Mouse (Mus musculus) hindbrain, embryonic 16.5 days (tissue): ENCODE data around the gene Filip1l. TPM values are rescaled to one million over a fixed set of nuclear protein-coding genes. Genes with fewer than 3 reads are reported as not detected.

Source experiments
- ATAC-seq: fragments of 200-750 bp; cut with Nextera tagmentation; 2 replicates; pipeline ENCODE4 v1.8.0; 2017; ENCODE audit warnings: moderate TSS enrichment, moderate library complexity
- H3K27ac ChIP-seq: fragments of 300-500 bp; sonication (generic); 2 replicates; pipeline ENCODE4 v1.5.1; 2014; ENCODE audit warnings: low read depth, mild to moderate bottlenecking, control low read depth, low read length, moderate library complexity
- H3K27me3 ChIP-seq: fragments of 300-500 bp; sonication (generic); replicated peaks from 2 replicates; pipeline ENCODE4 v1.6.1; 2014; ENCODE audit warnings: low read length; ENCODE audit not compliant: control insufficient read depth, insufficient read depth
- H3K36me3 ChIP-seq: fragments of 300-500 bp; sonication (generic); 2 replicates; pipeline ENCODE4 v1.6.1; 2014; ENCODE audit warnings: mild to moderate bottlenecking, low read length, moderate library complexity, mixed read lengths; ENCODE audit not compliant: control insufficient read depth, insufficient read depth
- H3K4me1 ChIP-seq: fragments of 300-500 bp; sonication (generic); 2 replicates; pipeline ENCODE4 v1.6.1; 2014; ENCODE audit warnings: low read depth, low read length; ENCODE audit not compliant: control insufficient read depth, insufficient read depth
- H3K4me2 ChIP-seq: fragments of 300-500 bp; sonication (generic); 2 replicates; pipeline ENCODE4 v1.6.1; 2014; ENCODE audit warnings: mild to moderate bottlenecking, low read length, control low read depth, moderate library complexity
- H3K4me3 ChIP-seq: fragments of 300-500 bp; sonication (generic); 2 replicates; pipeline ENCODE4 v1.5.1; 2014; ENCODE audit warnings: mild to moderate bottlenecking, low read length, control low read depth, moderate library complexity
- H3K9ac ChIP-seq: fragments of 300-500 bp; sonication (generic); 2 replicates; pipeline ENCODE4 v1.6.1; 2014; ENCODE audit warnings: low read depth, mild to moderate bottlenecking, control low read depth, low read length, moderate library complexity
- H3K9me3 ChIP-seq: fragments of 300-500 bp; sonication (generic); 2 replicates; pipeline ENCODE4 v1.6.1; 2014; ENCODE audit warnings: mild to moderate bottlenecking, low read length, moderate library complexity; ENCODE audit not compliant: control insufficient read depth
- WGBS: fragments of 180-500 bp; shearing (Covaris S2); extraction: QIAGEN DNeasy Blood & Tissue Kit; methylation state at CpG from one replicate; pipeline ENCODE4 v1.1.7; 2014; 5-methylcytosine and 5-hydroxymethylcytosine counted together
- polyA plus RNA-seq: library from polyadenylated mRNA; unstranded; fragments of >200 nt; fragmentation: Nextera tagmentation; extraction: Ambion mirVana; gene quantifications from 2 replicates; pipeline ENCODE4 v1.2.1, GENCODE M21; 2015

The Filip1l gene
- polyA plus RNA-seq, 1 experiment from 2014 or later, result 2.2 TPM

DNA sequence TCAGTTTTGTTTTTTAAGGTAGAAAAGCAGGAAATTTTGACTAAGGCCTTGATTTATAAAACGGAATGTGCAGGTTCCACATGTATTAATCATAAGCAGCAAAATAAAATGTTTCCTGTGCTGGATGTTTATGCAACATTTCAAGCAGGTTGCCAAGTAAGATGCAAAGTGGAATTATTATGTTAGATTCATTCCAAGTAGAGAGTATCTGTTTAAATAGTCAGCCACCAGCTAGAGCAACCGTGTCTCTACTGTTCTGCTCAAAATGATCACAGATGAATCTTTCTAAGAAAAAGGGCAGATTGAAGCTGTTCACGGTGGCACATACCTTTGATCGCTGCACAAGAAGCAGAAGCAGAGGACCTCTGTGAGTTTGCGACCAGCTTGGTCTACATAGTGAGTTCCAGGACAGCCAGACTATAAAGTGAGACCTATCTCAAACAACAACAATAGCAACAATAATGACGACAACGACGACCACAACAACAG is 34.2 kb upstream of the Filip1l start:
- H3K9me3 ChIP-seq, result no peaks in the 10 kb centered on the region
- 81% methylated on average over 8 of the region's 8 CpGs for WGBS
- H3K9ac ChIP-seq, result no peak overlapping the region
- no peaks in the 10 kb centered on the region for H3K36me3 ChIP-seq
- H3K27me3 ChIP-seq, result no peaks in the 10 kb centered on the region
- no peak overlapping the region for H3K4me2 ChIP-seq
- H3K4me3 ChIP-seq, result no peak overlapping the region
- no peaks in the 10 kb centered on the region for H3K4me1 ChIP-seq
- H3K27ac ChIP-seq, result no peak overlapping the region
- no peak for ATAC-seq

DNA sequence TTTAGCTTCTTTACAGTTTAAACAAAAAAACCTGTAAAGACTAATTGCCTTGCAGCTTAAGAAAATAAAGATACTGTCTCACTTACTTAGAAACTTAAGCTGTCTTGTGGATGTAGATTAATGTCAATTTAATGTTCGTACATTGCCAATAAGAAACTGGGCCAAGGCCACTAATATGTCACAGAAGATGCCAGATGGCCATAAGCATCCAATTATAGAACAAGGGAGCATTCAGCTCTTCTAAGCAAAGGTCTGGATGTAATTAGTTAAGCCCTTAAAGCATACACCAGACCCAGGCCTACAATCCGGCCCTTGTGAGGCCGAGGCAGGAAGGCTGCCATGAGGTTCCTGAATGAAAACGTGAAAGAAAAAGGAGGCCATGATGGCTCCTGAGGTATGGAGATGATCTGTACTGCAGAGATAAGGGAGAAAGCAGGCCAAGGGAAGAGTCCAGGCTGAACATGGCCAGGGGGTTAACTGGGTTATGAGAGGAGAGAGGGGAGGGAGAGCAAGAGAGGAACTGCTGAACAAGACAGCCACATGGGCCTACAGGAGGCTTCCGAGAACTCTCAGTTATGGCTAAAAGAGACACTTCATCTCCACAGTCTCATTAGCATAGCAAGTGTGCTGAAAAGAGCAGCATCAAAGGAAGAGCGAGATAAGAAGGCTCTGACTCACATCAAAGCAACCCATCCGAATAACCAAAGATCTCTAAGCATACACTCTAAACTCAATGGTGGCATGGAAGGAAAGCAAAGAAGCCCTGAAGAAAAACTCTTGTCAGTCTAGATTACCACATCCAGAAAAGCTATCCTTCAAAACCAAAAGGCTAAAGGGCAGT is 33.4 kb upstream of the Filip1l start:
- Histone ChIP-seq H3K4me3 (no peak overlapping the region), H3K9me3 (no peaks in the 10 kb centered on the region), H3K9ac (no peak overlapping the region), H3K27ac (no peak overlapping the region), H3K27me3 (no peaks in the 10 kb centered on the region), H3K4me2 (no peak overlapping the region), H3K4me1 (no peaks in the 10 kb centered on the region), H3K36me3 (no peaks in the 10 kb centered on the region)
- ATAC-seq, result no peak
- WGBS, result 69% methylated on average over 7 of the region's 7 CpGs

DNA sequence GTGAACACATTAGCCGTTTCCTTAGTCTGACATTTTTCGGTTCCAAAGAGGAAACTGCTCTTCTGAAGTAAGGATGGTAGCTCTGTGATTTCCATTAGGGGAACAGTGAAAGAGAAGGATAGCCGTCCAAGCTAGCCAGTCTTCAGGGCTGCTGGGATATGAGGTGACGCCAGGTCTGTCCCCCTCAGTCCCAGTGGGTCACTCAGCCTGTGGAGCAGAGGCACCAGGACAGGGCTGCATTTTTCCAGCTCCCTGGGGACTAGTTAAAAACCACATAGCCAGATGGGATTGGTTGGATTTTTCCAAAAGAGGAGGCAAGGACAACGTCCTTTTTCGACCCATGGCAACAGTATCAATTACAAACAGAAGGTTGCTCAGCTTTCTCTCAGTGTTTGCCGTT is 25.9 kb upstream of the Filip1l start:
- Histone ChIP-seq H3K9ac (no peak overlapping the region), H3K4me2 (no peak overlapping the region), H3K4me3 (no peak overlapping the region), H3K36me3 (no peaks in the 10 kb centered on the region), H3K9me3 (no peaks in the 10 kb centered on the region), H3K27ac (no peak overlapping the region), H3K27me3 (no peaks in the 10 kb centered on the region), H3K4me1 (no peaks in the 10 kb centered on the region)
- ATAC-seq, result no peak
- 80% methylated on average over 7 of the region's 7 CpGs for WGBS

DNA sequence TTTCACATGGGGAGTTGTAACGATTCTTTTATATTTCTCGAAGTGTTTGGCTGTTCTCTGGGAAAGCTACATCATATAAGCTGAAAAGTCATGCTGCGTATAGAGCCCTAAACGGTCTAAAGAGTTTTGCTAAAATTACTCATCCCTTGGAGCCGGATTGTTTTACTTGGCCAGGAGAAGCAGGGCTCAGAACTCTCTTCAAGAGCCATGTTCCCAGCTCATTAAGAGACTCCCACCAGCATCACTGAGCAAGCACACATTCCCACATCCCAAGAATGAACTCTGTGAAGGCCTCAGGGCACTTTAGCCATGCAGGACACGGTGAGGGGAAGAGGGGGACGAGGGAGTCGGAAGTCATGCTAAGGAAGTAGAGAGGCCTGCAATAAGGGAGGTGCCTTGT is 23.9 kb upstream of the Filip1l start:
- Histone ChIP-seq H3K36me3 (no peaks in the 10 kb centered on the region), H3K4me3 (no peak overlapping the region), H3K27me3 (no peaks in the 10 kb centered on the region), H3K4me2 (no peak overlapping the region), H3K9ac (no peak overlapping the region), H3K9me3 (no peaks in the 10 kb centered on the region), H3K27ac (no peak overlapping the region), H3K4me1 (no peaks in the 10 kb centered on the region)
- ATAC-seq, result no peak
- WGBS, result 79% methylated on average over 8 of the region's 8 CpGs

DNA sequence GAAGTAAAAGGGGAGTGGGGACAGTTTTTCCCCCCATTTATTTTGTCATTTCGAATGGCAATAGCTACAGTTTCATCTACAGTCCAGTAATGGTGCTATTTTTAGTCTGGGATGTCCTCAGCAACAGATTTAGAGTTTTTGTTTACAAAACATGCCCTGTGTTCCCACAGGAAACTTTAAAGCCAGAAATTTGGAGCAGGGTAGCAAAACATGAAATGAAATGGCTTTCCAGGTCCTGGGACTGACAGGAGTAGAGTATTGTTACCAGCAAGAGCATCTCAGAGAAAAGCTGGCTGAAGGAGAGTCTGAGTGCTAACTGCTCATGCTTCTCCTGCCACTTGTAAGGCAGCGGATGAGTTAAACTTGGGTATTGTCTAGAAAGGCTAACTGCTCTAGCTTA is 22.8 kb upstream of the Filip1l start:
- 89% methylated on average over 2 of the region's 2 CpGs for WGBS
- Histone ChIP-seq H3K36me3 (no peaks in the 10 kb centered on the region), H3K9me3 (no peaks in the 10 kb centered on the region), H3K27me3 (no peaks in the 10 kb centered on the region), H3K4me2 (no peak overlapping the region), H3K9ac (no peak overlapping the region), H3K4me1 (no peaks in the 10 kb centered on the region), H3K4me3 (no peak overlapping the region), H3K27ac (no peak overlapping the region)
- no peak for ATAC-seq

DNA sequence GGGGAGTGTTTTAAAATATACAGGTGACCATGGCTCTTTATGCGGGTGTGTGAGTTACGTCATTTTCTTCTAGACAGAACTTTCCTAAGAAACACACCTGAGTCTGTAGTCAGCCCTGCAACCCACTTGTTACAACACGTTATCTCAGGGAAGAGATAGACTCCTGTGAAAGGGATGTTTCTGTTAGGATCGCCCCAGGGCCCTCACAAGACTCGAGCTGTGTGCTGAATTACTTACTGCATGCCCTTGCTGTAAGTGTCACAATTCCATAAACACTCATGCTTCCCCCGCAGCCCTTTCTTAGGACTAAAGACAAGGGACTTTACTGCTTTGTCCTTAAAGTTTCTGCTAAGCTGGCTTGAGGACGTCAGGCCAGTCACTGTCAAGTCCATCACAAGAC is 20.6 kb upstream of the Filip1l start:
- H3K9me3 ChIP-seq, result no peaks in the 10 kb centered on the region
- no peak overlapping the region for H3K27ac ChIP-seq
- 83% methylated on average over 7 of the region's 7 CpGs for WGBS
- H3K4me1 ChIP-seq, result no peaks in the 10 kb centered on the region
- H3K4me2 ChIP-seq, result no peak overlapping the region
- no peaks in the 10 kb centered on the region for H3K27me3 ChIP-seq
- no peak for ATAC-seq
- H3K9ac ChIP-seq, result no peak overlapping the region
- H3K36me3 ChIP-seq, result no peaks in the 10 kb centered on the region
- no peak overlapping the region for H3K4me3 ChIP-seq

DNA sequence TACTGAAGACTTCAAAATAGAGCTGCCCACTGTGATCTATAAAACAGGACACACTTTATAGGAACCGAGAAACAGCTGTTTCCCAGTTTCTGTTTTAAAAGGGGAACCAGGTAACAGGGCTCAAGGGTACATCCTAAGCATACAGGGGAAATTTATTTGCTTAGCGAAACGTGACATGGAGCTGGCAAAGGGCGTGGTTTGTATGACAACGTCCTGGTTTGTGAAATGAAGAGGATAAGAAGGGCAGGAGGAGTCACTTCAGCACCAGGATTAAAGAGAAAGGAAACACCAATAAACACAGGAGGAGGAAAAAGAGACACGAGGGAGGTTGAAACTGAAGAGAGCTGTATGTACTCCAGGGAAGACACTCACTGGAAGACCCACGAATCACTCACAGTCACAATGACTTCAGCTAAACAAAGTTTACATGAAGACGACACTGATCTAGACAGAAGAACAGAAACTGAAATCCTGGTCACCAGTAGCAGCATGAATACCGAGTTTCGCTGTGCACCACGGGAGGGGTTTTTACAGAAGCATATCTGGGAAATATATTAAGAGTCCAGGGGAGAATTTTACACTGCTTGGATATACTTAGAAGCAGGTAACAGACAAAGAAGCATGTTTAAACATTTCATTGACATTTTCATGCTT is 16.0 kb upstream of the Filip1l start:
- H3K9me3 ChIP-seq, result no peaks in the 10 kb centered on the region
- H3K4me2 ChIP-seq, result no peak overlapping the region
- 84% methylated on average over 11 of the region's 11 CpGs for WGBS
- no peak overlapping the region for H3K27ac ChIP-seq
- ATAC-seq, result no peak
- H3K36me3 ChIP-seq, result no peaks in the 10 kb centered on the region
- no peaks in the 10 kb centered on the region for H3K27me3 ChIP-seq
- no peak overlapping the region for H3K9ac ChIP-seq
- H3K4me3 ChIP-seq, result no peak overlapping the region
- no peaks in the 10 kb centered on the region for H3K4me1 ChIP-seq

DNA sequence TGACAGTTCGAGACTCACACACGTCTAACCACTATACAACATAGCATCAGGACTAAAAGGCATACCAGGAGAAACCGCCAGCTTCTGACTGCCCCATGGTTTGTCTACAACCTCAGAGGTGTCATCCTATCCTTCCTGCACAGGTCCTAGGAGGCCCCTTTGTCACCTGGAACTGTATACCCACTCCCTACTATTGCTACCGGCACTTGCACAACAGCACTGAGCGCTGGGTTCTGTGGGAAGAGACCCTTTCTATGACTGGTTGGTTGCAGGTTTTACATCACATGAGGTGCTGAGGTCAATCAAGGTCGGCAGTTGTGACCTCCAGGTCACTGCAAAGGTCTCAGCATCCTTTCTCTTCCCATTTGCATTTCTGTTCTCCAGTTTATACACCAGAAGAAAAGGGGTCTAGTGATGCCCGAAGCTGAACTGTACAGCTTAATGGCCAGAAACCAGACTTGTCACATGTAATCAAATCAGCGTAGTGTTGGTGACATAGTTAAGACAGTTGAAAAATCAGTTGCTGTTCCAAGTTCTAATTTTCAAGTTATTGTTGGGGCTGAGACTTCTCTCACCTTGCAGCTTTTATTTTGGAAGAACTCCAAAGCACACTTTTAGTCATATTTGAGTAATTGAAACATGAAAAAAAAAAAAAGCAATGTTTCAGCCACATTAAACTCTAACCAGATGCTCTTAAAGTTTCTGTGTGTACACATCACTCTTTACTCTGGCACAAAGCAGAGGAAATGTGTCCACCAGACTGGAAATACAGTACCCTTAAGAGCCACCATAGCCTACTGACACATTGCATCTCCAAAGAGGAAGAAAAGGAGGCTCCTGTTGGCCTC is 12.9 kb upstream of the Filip1l start:
- H3K9ac ChIP-seq, result no peak overlapping the region
- no peaks in the 10 kb centered on the region for H3K36me3 ChIP-seq
- ATAC-seq, result no peak
- no peaks in the 10 kb centered on the region for H3K27me3 ChIP-seq
- H3K27ac ChIP-seq, result no peak overlapping the region
- H3K4me2 ChIP-seq, result no peak overlapping the region
- H3K4me3 ChIP-seq, result no peak overlapping the region
- H3K4me1 ChIP-seq, result no peaks in the 10 kb centered on the region
- WGBS, result 85% methylated on average over 8 of the region's 8 CpGs
- no peaks in the 10 kb centered on the region for H3K9me3 ChIP-seq

DNA sequence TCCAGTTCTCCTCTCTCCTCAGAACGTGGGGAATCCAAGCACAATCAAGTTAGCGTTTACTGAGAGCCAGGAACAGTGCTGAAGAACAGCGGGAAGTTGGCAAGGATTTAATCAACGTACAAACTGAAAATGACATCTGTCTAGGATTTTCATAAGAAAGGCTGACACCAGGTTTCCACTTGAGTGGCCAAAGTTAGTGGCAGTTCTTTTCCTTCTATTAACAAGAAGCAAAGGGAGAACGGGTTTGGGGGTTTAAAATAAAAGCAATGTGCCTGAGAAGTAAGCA is 12.3 kb upstream of the Filip1l start:
- Histone ChIP-seq H3K4me3 (no peak overlapping the region), H3K9me3 (no peaks in the 10 kb centered on the region), H3K36me3 (no peaks in the 10 kb centered on the region), H3K27ac (no peak overlapping the region), H3K27me3 (no peaks in the 10 kb centered on the region), H3K9ac (no peak overlapping the region), H3K4me2 (no peak overlapping the region), H3K4me1 (no peaks in the 10 kb centered on the region)
- WGBS, result 46% methylated on average over 5 of the region's 5 CpGs
- ATAC-seq, result no peak
